Mouse (Mus musculus): ENCODE results near the gene Magix. TPM values are rescaled to one million over a fixed set of nuclear protein-coding genes. Genes with fewer than 3 reads are reported as not detected.

Magix gene
- polyA plus RNA-seq, 1 experiment from 2014 or later, result 0.08 TPM

DNA sequence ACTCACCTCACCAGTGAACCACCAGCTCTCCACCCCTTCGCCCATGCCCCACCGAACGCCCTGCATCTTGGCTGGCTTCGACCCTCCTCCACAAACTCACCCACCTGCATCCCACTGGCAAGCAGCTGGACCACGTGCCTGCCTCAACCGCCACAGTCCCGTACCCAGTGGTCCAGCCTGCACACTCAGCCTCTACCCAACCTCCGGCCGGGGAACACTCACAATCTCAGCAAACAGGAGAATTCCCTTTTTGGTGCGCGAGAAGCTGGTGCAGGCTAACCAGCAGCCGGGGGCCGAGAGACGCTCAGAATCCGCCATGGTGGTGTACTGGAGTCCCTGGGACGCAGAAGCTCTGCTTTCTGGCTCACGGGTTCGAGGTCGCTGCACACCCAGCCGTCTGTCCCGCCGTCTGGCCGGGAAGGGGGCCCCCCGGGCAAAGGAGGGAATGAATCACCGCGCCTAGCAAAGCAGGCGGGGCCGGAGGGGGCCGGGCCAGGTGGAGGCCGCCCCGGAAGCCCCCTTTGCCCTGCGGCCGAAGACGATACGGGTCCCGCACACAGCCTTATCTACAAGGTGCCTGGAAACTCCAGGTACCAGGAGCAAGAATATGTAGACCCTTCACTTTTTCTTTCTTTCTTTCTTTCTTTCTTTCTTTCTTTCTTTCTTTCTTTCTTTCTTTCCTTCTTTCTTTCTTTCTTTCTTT, 10.0 kb downstream of the Magix start, which contains the start of gene Plp2:
Gene Plp2 (minus strand): TSS at position 470 of the 703 bp plus-strand sequence.
- Histone ChIP-seq H3K27me3 (ENCODE audit: low read depth, poor library complexity, severe bottlenecking) (no peaks in the 10 kb centered on the region), H3K27ac (peak within 1 kb of the TSS; percentile 80), H3K9me3 (replicated peaks) (no peaks in the 10 kb centered on the region), H3K4me1 (peaks cover 12% of the 10 kb centered on the region), H3K36me3 (peaks cover 25% of the 10 kb centered on the region), H3K4me3 (peak within 1 kb of the TSS; percentile 49)
- 20% methylated on average over 35 of the region's 36 CpGs for WGBS
- DNase-seq (ENCODE audit: low spot score), result peak; percentile 50

DNA sequence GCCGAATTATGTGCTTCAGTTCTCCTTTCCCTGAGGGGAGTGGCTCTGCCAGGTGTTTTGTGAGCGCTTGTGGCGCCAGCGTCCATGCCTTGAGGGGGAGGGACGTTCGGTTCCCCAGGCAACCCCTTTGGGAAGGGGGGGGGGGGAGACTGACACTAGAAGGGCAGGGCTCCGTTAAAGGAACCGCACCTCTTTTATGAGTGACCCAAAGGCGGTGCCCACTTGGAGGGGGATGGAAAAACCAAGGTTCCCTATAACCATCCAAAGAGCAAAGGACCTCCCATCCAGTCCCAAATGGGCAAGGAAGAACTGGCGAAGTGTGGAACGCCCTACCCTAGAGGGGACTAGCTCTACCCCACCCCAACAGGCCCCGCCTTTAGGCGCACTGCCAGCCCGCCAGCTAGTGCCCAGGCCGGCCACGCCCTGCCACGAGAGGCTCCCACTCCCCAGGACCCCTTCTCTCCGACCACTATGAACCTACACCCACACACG, 10.6 kb downstream of the Magix start:
- H3K27me3 ChIP-seq (ENCODE audit: low read depth, poor library complexity, severe bottlenecking), result no peaks in the 10 kb centered on the region
- peaks cover 25% of the 10 kb centered on the region for H3K36me3 ChIP-seq
- H3K27ac ChIP-seq, result peak overlapping the region; percentile 80
- DNase-seq (ENCODE audit: low spot score), result peak; percentile 67
- H3K4me3 ChIP-seq, result peak overlapping the region; percentile 49
- WGBS, result 11% methylated on average over 16 of the region's 19 CpGs
- H3K4me1 ChIP-seq, result peaks cover 12% of the 10 kb centered on the region
- no peaks in the 10 kb centered on the region for H3K9me3 ChIP-seq (replicated peaks)

DNA sequence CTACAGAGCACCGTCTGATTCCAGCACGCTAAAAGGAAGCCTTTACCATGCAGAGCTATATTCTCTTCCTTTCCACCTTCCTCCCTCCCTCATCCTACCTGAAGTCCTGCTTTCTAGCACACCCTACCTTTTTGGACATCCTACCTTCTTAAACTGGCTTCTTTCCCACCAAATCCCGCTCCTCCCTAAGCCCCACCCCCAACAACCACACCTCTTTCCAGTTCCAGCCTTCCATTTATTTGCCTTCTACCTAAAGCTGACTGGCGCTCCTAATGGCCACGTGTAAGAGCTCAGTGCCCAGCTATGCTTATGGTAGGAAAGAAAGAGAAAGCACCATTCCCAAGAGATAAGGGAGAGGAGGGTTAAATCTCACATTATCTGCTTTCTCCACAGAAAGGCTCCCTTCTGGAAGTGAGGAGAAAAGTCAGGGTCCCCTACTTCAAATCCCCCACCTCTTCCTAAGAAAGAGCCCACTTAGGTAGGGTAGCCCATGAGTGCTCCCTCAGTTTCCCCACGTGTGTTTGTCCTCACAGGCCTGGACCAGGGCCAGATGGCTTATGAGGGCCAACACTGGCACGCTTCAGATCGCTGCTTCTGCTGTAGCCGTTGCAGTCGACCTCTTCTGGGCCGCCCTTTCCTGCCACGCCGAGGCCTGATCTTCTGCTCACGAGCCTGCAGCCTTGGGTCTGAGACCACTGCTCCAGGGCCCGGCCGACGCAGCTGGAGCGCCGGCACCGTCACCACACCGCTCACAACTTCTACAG, 15.1 kb downstream of the Magix start:
- 76% methylated on average over 21 of the region's 21 CpGs for WGBS
- no peaks in the 10 kb centered on the region for H3K27me3 ChIP-seq (ENCODE audit: low read depth, poor library complexity, severe bottlenecking)
- peaks cover 32% of the 10 kb centered on the region for H3K36me3 ChIP-seq
- no peak for DNase-seq (ENCODE audit: low spot score)
- no peak overlapping the region for H3K4me3 ChIP-seq
- no peaks in the 10 kb centered on the region for H3K9me3 ChIP-seq (replicated peaks)
- no peaks in the 10 kb centered on the region for H3K4me1 ChIP-seq
- H3K27ac ChIP-seq, result no peak overlapping the region

DNA sequence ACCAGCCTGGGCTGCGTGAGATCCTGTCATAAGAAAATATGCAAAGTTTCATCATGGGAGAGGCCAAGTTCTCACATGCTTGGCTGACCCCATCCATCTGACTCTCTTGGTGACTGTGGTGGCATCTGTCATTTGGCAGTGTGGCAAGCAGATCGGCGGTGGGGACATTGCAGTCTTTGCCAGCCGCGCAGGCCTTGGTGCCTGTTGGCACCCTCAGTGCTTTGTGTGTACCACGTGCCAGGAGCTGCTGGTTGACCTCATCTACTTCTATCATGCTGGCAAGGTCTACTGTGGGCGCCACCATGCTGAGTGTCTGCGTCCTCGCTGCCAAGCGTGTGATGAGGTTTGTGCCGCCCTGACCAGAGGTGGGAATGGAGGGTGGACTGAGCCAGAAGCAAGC, 16.3 kb downstream of the Magix start:
- WGBS, result 91% methylated on average over 11 of the region's 11 CpGs
- DNase-seq (ENCODE audit: low spot score), result no peak
- Histone ChIP-seq H3K36me3 (peaks cover 32% of the 10 kb centered on the region), H3K27me3 (ENCODE audit: low read depth, poor library complexity, severe bottlenecking) (no peaks in the 10 kb centered on the region), H3K27ac (no peak overlapping the region), H3K4me1 (no peaks in the 10 kb centered on the region), H3K4me3 (no peak overlapping the region), H3K9me3 (replicated peaks) (no peaks in the 10 kb centered on the region)

DNA sequence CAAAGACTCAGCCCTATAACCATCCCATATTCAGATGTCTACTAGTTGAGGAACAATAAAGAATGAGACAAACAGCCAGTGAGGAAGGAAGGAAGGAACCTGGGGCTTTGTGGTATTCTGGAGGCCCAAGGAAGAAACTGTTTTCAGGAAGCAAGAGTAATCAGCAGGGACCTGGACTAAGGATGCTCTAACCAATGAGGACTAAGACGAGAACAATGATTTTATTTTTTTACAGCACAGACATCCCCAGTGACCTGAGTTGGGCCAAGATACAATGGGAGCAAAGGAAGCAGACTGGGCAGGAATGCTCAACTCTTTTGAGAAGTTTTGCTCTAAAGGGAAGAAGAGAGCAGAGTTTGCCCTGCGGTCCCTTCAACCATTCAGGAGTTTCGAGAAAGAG, 18.1 kb downstream of the Magix start:
- WGBS, result 85% methylated on average over 3 of the region's 3 CpGs
- Histone ChIP-seq H3K4me3 (no peak overlapping the region), H3K36me3 (peaks cover 23% of the 10 kb centered on the region), H3K27ac (no peak overlapping the region), H3K27me3 (ENCODE audit: low read depth, poor library complexity, severe bottlenecking) (no peaks in the 10 kb centered on the region), H3K9me3 (replicated peaks) (no peaks in the 10 kb centered on the region), H3K4me1 (peaks cover 16% of the 10 kb centered on the region)
- no peak for DNase-seq (ENCODE audit: low spot score)

DNA sequence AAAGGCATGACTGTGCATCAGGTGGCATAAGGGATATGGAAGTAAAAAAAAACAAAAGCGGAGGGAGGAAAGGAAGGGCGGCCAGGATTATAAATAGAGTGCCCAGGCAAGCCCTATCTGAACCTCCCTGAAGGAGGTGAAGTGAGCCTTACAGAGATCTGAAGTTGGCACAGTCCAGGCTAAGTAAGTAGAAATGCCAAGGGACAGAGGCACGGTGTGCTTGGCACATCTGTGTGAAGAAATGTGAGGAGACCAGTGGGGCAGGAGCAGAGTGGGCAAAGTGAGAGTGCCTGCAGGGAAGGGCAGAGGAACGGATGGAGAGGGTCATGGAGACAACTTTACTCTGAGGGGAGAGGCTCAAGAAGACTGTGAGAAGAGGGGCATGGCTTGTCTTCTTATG, 20.0 kb downstream of the Magix start:
- Histone ChIP-seq H3K36me3 (peaks cover 7% of the 10 kb centered on the region), H3K27ac (no peak overlapping the region), H3K9me3 (replicated peaks) (no peaks in the 10 kb centered on the region), H3K27me3 (ENCODE audit: low read depth, poor library complexity, severe bottlenecking) (no peaks in the 10 kb centered on the region), H3K4me1 (peaks cover 27% of the 10 kb centered on the region), H3K4me3 (no peak overlapping the region)
- DNase-seq (ENCODE audit: low spot score), result no peak
- 76% methylated on average over 4 of the region's 4 CpGs for WGBS

DNA sequence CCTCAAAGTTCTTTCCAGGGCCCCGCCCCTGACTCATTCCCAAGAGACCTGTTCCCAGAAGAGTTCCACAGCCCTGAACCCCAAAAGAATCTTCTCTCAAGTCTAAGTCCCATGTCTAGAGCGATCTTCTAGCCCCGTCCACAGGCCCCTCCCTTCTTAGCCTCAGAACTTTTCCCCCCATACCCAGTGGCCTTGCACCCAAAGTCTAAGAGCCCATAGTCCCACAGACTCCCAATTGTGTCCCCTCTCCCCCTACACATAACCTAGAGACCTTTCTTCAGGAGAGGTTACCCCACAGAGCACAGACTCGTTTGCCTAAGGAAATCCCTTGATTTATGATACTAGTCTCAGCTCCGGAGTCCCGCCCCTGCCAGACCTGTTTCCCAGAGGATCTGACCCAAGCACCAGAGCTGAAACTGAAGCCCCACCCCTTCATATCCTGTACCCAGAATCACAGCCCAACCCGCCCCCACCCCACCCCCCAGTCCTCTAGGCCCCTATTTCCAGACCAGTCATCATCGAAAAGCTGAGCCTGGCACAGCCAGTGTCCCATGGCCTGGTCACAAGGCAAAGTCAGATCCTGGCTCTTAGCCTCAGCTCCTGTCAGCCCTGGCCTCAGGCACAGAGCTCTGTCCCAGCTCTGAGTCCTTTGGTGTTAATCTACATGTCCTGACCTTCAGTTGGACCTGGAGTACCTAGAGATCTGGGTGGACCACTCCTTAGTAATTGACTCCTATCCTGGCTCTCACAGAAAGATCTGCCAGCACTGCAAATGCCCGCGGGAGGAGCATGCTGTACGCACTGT, 22.1 kb downstream of the Magix start:
- peaks cover 27% of the 10 kb centered on the region for H3K4me1 ChIP-seq
- H3K36me3 ChIP-seq, result no peaks in the 10 kb centered on the region
- H3K4me3 ChIP-seq, result peak overlapping the region; percentile 55
- peak overlapping the region; percentile 85 for H3K27ac ChIP-seq
- no peaks in the 10 kb centered on the region for H3K27me3 ChIP-seq (ENCODE audit: low read depth, poor library complexity, severe bottlenecking)
- no peaks in the 10 kb centered on the region for H3K9me3 ChIP-seq (replicated peaks)
- peak; percentile 35 for DNase-seq (ENCODE audit: low spot score)
- whole genome bisulfite sequencing, result 44% methylated on average over 11 of the region's 11 CpGs

DNA sequence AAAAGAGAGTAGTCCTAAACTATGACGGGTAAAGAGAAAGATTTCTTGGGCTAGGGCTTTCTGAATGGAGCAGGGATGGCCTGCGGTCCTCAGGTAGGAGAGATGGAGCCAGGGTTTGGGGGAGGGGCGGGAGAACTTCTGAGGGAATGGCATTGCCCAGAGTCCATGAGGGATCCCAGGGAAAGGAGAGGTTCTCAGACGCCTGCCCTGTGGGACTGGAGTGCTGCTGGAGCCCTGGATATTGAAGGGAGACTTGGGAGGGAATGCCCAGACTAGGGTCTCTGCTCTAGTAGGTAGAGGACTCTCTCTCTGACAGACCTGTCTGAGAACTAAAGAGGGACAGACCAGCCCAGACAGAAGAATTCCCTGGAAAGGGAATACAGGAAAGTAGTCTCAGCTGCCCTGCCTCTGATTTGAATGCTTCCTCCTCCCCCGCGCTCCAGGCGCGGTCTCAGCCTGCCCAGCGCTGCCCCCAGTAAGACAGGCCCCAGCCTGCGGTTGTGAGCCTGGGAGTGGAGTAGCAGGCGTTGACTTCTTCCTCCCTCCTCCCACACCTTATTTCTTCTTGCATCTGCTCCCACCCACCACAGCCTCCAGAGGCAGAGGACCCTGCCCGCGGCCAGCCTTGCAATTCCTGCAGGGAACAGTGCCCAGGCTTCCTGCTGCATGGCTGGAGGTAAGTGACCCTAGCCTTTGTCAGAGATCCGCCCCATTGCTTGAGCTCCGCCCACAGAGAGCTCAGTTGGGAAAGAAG, 22.8 kb downstream of the Magix start:
- DNase-seq (ENCODE audit: low spot score), result peak; percentile 53
- H3K4me1 ChIP-seq, result peaks cover 27% of the 10 kb centered on the region
- H3K27me3 ChIP-seq (ENCODE audit: low read depth, poor library complexity, severe bottlenecking), result no peaks in the 10 kb centered on the region
- H3K9me3 ChIP-seq (replicated peaks), result no peaks in the 10 kb centered on the region
- peak overlapping the region; percentile 85 for H3K27ac ChIP-seq
- no peaks in the 10 kb centered on the region for H3K36me3 ChIP-seq
- H3K4me3 ChIP-seq, result peak overlapping the region; percentile 55
- 17% methylated on average over 14 of the region's 15 CpGs for WGBS

DNA sequence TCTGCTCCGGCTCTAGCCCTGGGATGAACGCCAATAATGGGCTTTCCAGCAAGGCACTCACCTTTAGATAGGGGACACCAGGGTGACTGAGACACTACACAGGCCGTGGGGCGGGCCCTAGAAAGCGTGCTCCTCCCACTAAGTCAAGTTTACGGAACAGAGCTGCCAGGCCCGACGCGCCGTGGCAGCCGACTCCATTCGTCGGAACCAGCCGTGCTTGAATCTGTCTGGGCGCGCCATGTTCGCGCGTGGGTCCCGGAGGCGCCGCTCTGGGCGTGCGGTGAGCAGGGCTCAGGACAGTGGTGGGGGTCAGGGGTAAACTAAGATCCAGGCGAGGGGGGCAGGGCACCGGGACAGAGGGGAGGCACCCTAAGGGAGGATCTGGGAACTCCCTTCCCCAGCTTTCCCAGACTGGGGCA, 23.8 kb downstream of the Magix start, which contains the start of gene Prickle3:
Gene Prickle3 (plus strand): TSS at position 40 of the 419 bp plus-strand sequence.
- peak within 1 kb of the TSS; percentile 85 for H3K27ac ChIP-seq
- no peaks in the 10 kb centered on the region for H3K9me3 ChIP-seq (replicated peaks)
- WGBS, result 5% methylated on average over 26 of the region's 26 CpGs
- peak; percentile 40 for DNase-seq (ENCODE audit: low spot score)
- H3K36me3 ChIP-seq, result no peaks in the 10 kb centered on the region
- peaks cover 27% of the 10 kb centered on the region for H3K4me1 ChIP-seq
- peak within 1 kb of the TSS; percentile 55 for H3K4me3 ChIP-seq
- H3K27me3 ChIP-seq (ENCODE audit: low read depth, poor library complexity, severe bottlenecking), result no peaks in the 10 kb centered on the region

DNA sequence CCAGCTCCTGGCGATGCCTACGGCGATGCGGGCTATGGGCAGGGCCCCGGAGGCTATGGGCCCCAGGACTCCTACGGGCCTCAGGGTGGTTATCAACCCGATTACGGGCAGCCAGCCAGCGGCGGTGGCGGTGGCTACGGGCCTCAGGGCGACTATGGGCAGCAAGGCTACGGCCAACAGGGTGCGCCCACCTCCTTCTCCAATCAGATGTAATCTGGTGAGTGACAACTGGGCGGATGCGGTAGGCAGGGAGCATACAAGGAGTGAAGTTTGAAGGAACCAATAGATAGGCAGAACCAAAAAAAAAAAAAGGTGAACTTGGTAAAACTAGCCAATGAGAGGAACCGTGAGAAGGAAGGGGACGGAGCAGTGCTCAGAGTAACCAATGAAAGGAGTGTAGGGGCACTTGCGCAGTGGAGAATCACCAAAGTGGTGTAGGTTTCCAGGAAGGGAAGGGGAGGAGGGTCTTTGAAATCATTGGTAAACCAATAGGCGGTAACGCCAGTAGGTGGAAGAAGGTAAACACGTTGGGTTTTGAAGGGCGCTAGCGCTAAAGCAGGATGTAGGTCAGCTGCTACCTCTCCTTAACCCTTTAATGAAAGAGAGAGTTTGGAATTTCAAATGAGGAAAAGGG, 32.3 kb downstream of the Magix start:
- 0 out of 2 replicates have a peak, but pooled peaks cover 3% of the 10 kb centered on the region for H3K4me1 ChIP-seq
- H3K27ac ChIP-seq, result peak overlapping the region; percentile 88

DNA sequence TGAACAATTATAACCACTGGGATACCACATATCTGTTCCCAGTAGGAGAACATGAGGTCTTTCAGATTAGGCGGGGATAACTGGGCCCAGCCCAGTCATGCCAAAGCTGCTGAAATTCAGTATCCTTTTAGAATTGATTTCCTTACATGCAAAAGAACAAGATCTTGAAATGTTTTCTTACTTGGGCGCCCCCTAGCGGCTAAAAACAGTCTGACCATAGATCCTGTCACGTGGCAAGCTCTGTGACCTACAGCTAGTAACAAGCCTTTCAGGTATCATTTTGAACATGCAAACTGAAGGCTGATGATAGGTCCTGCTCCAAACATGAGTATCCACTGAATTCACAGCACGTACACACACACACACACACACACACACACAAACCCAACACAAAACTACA, 35.7 kb downstream of the Magix start:
- WGBS, result 11% methylated on average over 5 of the region's 5 CpGs
- no peak overlapping the region for H3K4me3 ChIP-seq
- no peak overlapping the region for H3K27ac ChIP-seq
- 0 out of 2 replicates have a peak, but pooled peaks cover 3% of the 10 kb centered on the region for H3K4me1 ChIP-seq
- peak; percentile 78 for DNase-seq (ENCODE audit: low spot score)
- no peaks in the 10 kb centered on the region for H3K9me3 ChIP-seq (replicated peaks)
- H3K36me3 ChIP-seq, result no peaks in the 10 kb centered on the region
- H3K27me3 ChIP-seq (ENCODE audit: low read depth, poor library complexity, severe bottlenecking), result peaks cover 12% of the 10 kb centered on the region

More for the DNA sequence above, 32.3 kb downstream of the Magix start:
- DNase-seq (ENCODE audit: low spot score), result peak; percentile 67
- Histone ChIP-seq H3K9me3 (replicated peaks) (no peaks in the 10 kb centered on the region), H3K36me3 (no peaks in the 10 kb centered on the region), H3K27me3 (ENCODE audit: low read depth, poor library complexity, severe bottlenecking) (no peaks in the 10 kb centered on the region), H3K4me3 (peak overlapping the region; percentile 60)
- WGBS, result 9% methylated on average over 25 of the region's 25 CpGs
